Mouse (Mus musculus) thymus, postnatal 0 days (tissue): ENCODE results near the gene Setd2. TPM values are rescaled to one million over a fixed set of nuclear protein-coding genes. Genes with fewer than 3 reads are reported as not detected.
A peak's percentile ranks its signal among the peaks of the same experiment; 100 is the strongest.

Source experiments
- DNase-seq: peaks from one replicate; pipeline ENCODE4 v3.0.0-alpha.2; 2015; ENCODE audit warnings: low spot score
- polyA plus RNA-seq: library from polyadenylated mRNA; unstranded; fragments of >200 nt; fragmentation: Nextera tagmentation; extraction: Ambion mirVana; gene quantifications from 2 replicates; pipeline ENCODE4 v1.2.1, GENCODE M21; 2015

Setd2 gene
- polyA plus RNA-seq, 1 experiment from 2014 or later: 35.5 TPM

DNA sequence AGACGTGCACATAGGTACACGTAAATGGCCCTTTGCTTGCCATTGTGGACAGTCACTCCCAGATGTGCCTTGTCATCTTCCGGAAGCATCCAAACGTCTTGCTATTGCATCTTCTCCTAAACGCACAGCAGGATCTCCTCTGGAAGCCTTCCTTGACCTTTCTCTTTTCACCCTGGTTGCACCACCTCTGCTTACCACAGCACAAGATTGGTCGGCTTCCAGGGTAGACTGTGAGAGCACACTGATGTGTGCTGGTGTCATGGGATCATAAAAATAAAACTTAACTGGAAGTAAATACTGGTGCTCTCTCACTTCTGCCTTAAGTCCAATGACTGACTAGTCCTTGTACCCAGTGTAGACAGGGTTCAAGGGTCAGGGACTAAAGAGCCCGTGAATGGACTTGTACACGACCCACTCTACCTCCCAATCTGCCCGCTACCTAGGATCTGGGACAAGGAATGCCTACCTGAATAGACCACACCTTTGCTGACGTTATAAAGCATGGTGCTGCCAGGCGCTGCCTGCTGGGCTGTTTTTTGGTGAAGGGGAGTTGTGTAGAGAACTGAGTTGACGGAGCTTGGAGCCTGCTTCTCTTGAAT, 90.3 kb downstream of the Setd2 start:
- DNase-seq: no peak

GRCm38 (mm10) chr9:110623416-110624195, 91.2 kb downstream of the Setd2 start:
- DNase-seq: no peak

- DNase-seq: peak; percentile 22
These were observed 92.2 kb downstream of the Setd2 start, which contains the start of gene Nradd for GRCm38 (mm10) chr9:110624361-110625166. Gene Nradd, minus strand, starts transcription at chr9:110624452.

- DNase-seq: no peak
These were observed 93.0 kb downstream of the Setd2 start for GRCm38 (mm10) chr9:110625350-110625908.

- DNase-seq: no peak
These were observed 97.8 kb downstream of the Setd2 start for GRCm38 (mm10) chr9:110630171-110630570.

DNA sequence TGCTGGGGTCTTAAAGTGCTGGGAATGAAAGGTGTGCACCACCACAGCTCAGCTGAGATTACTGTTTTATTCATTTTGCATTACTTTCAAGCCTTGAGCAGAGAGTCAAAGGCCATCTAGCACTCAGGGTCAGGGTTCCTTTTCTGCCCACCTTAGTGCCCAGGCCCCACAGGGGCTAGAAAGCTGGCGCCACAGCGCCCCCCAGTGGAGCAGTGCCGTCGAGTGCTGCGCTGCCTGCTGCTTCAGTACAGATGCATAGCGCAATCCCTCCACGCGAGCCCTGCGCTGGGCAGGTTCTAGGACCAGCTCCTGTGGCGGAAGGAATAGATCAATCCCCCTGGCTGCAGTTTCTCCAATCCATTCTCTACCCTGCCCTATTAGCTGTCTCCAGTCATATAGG, 98.8 kb downstream of the Setd2 start:
- no peak for DNase-seq

DNA sequence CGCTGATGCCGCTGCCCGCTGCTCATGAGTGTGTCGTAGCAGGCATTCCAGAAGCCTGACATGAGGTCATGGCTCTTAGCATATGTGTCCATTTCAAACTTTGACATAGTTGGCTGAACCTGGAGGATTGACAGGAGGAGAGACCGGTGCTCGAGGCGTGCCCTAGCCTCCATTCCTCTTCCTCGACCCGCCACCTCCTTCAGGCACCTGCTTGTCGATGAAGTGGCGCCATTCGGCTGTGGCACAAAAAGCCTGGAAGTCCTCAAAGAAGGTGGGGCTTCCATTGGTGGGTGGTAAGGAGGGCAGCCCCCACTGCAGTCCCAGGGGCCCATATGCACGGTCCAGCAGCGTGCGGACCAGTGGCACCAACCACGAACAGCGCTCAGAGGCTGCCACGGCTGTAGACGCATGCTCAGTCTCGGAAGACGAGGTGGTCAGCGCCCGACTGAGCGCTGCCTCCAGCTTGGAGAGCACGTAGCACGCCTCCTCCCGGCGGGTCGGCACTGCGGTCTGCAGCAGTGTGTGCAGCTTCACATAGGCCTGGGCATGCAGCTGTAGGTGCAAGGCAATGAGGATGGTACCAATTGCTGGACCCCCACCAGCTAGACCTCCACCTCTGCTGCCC, 99.4 kb downstream of the Setd2 start:
- no peak for DNase-seq

DNA sequence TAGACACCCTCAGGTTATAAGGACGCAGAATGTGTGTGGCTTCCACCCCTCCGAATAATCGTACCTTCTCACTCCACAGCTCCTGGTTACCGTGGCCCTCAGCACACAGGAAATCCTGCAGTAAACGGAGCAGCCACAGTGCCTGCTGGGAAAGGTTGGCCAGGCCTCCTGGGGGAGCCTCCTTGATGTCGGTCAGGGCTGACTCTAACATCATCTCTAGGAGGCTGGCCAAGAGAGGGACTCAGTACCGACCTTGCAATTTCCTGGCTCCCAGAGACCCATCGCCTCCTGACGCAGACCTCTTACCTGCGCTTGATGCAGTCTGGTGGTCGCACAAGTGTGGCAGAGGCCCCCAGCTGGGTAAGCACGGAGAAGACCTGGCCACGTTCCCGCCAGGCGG, 100.3 kb downstream of the Setd2 start:
- no peak for DNase-seq

DNA sequence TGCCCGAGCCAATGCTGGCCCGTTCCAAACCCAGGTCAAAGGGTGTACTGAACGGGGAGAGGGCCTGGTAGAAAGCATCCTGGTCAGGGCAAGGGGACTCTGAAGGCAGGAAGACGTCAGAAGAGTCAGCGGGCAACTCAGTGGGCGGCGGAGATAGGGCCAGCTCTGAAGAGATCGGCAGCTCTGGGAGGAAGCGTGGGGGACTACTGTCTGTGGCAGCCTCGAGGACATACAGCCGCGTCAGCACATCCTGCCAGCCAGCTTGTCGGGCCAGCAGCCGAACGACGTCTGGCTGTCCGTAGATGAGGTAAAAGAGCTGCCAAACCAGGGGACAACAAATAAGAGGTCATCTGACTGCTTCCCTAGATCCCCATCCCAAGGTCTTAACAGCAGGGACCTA, 101.5 kb downstream of the Setd2 start:
- no peak for DNase-seq

DNA sequence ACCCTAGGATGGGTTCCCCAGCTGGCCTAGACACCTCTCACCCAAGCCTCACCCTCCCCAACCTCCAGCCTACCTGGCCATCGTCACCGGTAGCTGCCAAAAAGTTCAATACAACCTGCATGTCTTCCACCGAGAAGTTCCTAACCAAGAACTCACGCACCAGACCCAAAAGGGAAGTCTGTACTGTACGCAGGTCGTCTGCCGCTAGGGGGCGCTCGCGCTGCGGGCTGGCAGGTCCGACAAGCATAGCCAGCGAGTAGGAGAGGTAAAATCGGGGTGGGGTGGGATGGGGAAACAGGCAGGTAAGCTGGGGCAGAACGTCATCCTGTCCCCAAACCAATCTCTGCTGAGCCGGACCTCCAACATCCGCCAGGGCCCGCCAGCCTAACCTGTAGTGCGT, 102.8 kb downstream of the Setd2 start:
- peak; percentile 88 for DNase-seq

GRCm38 (mm10) chr9:110638611-110639021, 106.2 kb downstream of the Setd2 start:
- no peak for DNase-seq

GRCm38 (mm10) chr9:110641006-110641405, 108.6 kb downstream of the Setd2 start:
- no peak for DNase-seq

DNA sequence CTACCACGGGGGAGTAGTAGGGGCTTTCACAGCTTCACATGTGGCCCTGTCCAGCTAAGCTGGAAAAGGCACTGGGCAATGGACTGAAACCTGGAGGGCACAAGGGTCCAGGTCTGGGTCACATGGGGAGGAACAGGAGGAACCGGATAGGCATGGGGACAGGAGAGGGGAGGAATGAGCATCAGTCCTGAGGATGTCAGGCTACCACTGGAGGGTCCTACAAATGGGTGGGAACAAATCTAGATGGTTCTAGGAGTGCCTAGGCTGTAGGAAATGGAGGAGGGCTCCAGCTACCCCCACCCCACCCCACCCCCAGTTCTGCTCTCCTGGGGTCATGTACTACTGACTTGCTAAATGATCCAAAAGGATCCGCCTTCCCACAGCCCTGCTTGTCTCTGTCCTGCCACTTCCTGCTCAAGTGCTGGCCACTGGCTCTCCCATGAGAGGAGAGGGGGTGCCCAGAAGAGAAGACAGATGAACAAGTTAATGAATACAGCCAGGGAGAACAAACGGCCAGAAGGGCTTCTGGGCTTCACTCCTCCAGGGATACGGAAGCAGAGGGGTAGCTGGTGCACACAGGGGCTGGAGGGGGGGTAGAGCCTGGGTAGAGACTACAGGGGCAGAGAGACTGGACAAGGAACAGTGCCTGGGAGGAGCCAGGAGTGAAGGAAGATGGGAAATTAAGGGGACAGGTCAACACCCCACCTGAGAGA, 110.6 kb downstream of the Setd2 start:
- DNase-seq: no peak

GRCm38 (mm10) chr9:110643787-110644186, 111.4 kb downstream of the Setd2 start:
- no peak for DNase-seq

DNA sequence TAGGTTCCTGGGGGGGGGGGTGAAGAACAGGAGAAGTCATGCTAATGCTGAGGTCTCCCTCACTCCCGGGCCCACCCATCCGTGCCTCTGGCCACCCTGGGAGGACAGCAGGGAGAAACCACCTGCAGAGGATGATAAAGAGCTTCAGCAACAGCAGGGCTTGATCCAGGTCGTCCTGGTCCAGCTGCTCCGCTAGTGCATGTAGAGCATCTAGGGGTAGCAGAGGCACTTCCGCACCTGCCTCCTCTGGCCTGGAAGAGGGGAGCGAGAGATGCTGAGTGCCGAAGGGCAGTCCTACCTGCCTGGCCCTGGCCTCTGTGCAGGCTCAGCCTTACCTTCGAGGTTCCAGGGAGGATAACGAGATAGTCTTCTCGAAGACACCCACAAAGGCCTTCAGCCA, 111.9 kb downstream of the Setd2 start:
- DNase-seq: no peak

GRCm38 (mm10) chr9:110645219-110645618, 112.8 kb downstream of the Setd2 start:
- peak; percentile 94 for DNase-seq

DNA sequence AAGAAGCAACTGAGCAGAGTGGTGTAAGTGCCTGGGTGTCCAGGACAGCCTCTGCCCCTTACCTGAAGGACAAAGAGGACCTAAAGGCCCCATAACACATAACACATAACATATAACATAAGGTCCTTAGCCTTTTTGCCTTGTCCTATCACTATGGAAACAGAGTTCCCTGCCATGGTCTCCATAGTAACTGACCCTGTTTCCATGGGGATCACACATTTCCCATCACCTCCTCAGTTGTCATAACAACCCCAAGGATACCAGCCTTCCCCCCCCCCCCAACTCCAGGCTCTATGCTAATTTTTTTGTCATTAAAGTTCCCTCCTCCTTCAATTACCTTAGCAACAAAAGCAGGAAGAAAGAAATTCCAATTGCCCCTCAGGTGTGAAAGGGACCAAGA, 117.4 kb downstream of the Setd2 start:
- DNase-seq: no peak

DNA sequence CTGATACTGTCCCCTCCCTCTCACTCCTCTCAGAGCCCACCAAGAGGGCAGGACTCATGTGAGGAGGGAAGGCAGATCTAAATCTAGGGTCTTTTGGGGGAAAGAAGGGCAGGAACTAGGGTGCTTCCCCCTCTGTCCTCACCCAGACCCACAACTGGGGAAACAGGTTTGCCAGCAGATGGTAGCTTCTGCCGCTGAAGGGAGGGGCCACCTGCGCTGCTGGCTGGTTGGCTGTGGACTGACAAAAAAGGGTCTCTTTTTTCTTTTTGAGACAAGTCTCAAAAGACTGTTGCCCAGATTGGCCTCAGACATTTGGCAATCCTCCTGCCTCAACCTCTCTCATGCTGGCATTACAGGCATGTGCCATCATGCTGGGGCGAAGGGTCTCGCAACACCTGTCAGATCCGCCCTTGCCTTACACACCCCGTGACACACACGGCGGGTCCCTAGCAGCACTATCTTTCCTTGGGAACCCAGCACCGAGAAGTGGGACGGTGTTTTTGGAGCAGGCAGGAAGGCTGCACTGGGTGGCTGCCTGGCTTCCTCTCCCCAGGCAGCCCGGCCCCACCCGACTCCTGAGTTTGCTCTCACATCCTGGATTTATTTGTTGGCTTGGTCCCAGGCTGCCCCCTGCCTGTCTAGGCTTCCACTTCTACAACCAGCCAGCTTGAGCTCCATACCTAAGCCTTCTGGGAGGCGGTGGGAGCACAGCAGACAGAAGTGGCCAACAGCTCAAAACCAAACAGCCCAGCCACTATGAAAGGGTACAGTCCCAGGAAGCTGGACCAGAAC, 119.7 kb downstream of the Setd2 start:
- DNase-seq: peak; percentile 55

- DNase-seq: no peak
These were observed 120.7 kb downstream of the Setd2 start for GRCm38 (mm10) chr9:110652963-110653654.
